Mouse (Mus musculus): ENCODE data around the gene Mthfd2. TPM values are rescaled to one million over a fixed set of nuclear protein-coding genes. Genes with fewer than 3 reads are reported as not detected.

The Mthfd2 gene
- polyA plus RNA-seq, 2 experiments = 44.4 to 67.7 TPM

- Histone ChIP-seq H3K27ac (no peak overlapping the region), H3K4me3 (ENCODE audit: insufficient read depth in 1 of 2, low read depth in 2 of 2, low read length in 2 of 2) (no peak overlapping the region), H3K27me3 (ENCODE audit: control insufficient read depth, insufficient read depth, low read length) (no peaks in the 10 kb centered on the region), H3K9me3 (ENCODE audit: control insufficient read depth, low read length) (no peaks in the 10 kb centered on the region), H3K36me3 (replicated peaks; ENCODE audit: control insufficient read depth, insufficient read depth, low read depth) (no peaks in the 10 kb centered on the region), H3K9ac (replicated peaks) (no peak overlapping the region), H3K4me2 (ENCODE audit: low read depth) (no peak overlapping the region), H3K4me1 (replicated peaks; ENCODE audit: control insufficient read depth in 2 of 2, insufficient read depth in 2 of 2, low read length in 1 of 2) (0 out of 4 replicates have a peak, but pooled peaks cover 0 to 3% of the 10 kb centered on the region in 2 experiments)
- TF ChIP-seq CTCF (IDR thresholded peaks at IDR 0.05; ENCODE audit: low read depth) (peak; percentile 74), EP300 (IDR thresholded peaks at IDR 0.05; ENCODE audit: low read depth) (no peak)
- ATAC-seq (ENCODE audit: insufficient read depth) (no peak), DNase-seq (ENCODE audit: low read depth in 3 of 3, low spot score in 3 of 3) (no peak)
Observed at GRCm38 (mm10) chr6:83265253-83265652, 60.5 kb downstream of the Mthfd2 start.

- Histone ChIP-seq H3K9ac (replicated peaks) (no peak overlapping the region), H3K9me3 (ENCODE audit: control insufficient read depth, low read length) (no peaks in the 10 kb centered on the region), H3K27ac (no peak overlapping the region), H3K4me2 (ENCODE audit: low read depth) (no peak overlapping the region), H3K4me3 (ENCODE audit: insufficient read depth in 1 of 2, low read depth in 2 of 2, low read length in 2 of 2) (no peak overlapping the region), H3K4me1 (replicated peaks; ENCODE audit: control insufficient read depth in 2 of 2, insufficient read depth in 2 of 2, low read length in 1 of 2) (0 out of 4 replicates have a peak, but pooled peaks cover 0 to 3% of the 10 kb centered on the region in 2 experiments), H3K36me3 (replicated peaks; ENCODE audit: control insufficient read depth, insufficient read depth, low read depth) (no peaks in the 10 kb centered on the region), H3K27me3 (ENCODE audit: control insufficient read depth, insufficient read depth, low read length) (no peaks in the 10 kb centered on the region)
- no peak for TF ChIP-seq EP300 (IDR thresholded peaks at IDR 0.05; ENCODE audit: low read depth)
- TF ChIP-seq CTCF (IDR thresholded peaks at IDR 0.05; ENCODE audit: low read depth) = peak; percentile 41; the same call in 1 of the 2 replicates
- ATAC-seq (ENCODE audit: insufficient read depth) = no peak
- 48% methylated on average over 1 of the region's 1 CpGs for WGBS (ENCODE audit: insufficient replicate concordance)
- no peak for DNase-seq (ENCODE audit: low read depth in 3 of 3, low spot score in 3 of 3)
Observed at GRCm38 (mm10) chr6:83264516-83264915, 61.2 kb downstream of the Mthfd2 start.

Other genes with a start within 250 kb of the Mthfd2 start
- 16.5 and 21.0 TPM in 2 replicates for gene Pcgf1, start 248.0 kb downstream of the Mthfd2 start, polyA plus RNA-seq (2012; rRNA removed)
- gene Pcgf1, start 248.0 kb downstream of the Mthfd2 start, polyA plus RNA-seq (2014; fragmentation: Nextera tagmentation; extraction: Ambion mirVana) = 15.0 and 19.7 TPM in 2 replicates
- gene Lbx2, start 239.5 kb downstream of the Mthfd2 start, polyA plus RNA-seq (2012; rRNA removed) = 0.27 and 0.46 TPM in 2 replicates
- 0.35 TPM in 1 of 2 replicates, not detected in the other for gene Lbx2, start 239.5 kb downstream of the Mthfd2 start, polyA plus RNA-seq (2014; fragmentation: Nextera tagmentation; extraction: Ambion mirVana)
- 1.0 and 1.1 TPM in 2 replicates for gene Ccdc142, start 224.3 kb downstream of the Mthfd2 start, polyA plus RNA-seq (2012; rRNA removed)
- 0.23 and 0.39 TPM in 2 replicates for gene Ccdc142, start 224.3 kb downstream of the Mthfd2 start, polyA plus RNA-seq (2014; fragmentation: Nextera tagmentation; extraction: Ambion mirVana)
- gene Gm42688, start 224.3 kb downstream of the Mthfd2 start, polyA plus RNA-seq (2012; rRNA removed) = 2.2 and 2.4 TPM in 2 replicates
- 0.76 and 0.86 TPM in 2 replicates for gene Gm42688, start 224.3 kb downstream of the Mthfd2 start, polyA plus RNA-seq (2014; fragmentation: Nextera tagmentation; extraction: Ambion mirVana)
- 41.1 and 56.6 TPM in 2 replicates for gene Mrpl53, start 216.9 kb downstream of the Mthfd2 start, polyA plus RNA-seq (2012; rRNA removed)
- 87.1 and 87.4 TPM in 2 replicates for gene Mrpl53, start 216.9 kb downstream of the Mthfd2 start, polyA plus RNA-seq (2014; fragmentation: Nextera tagmentation; extraction: Ambion mirVana)
- gene Mogs, start 210.4 kb downstream of the Mthfd2 start, polyA plus RNA-seq (2012; rRNA removed) = 33.9 and 36.9 TPM in 2 replicates
- gene Mogs, start 210.4 kb downstream of the Mthfd2 start, polyA plus RNA-seq (2014; fragmentation: Nextera tagmentation; extraction: Ambion mirVana) = 28.2 and 32.4 TPM in 2 replicates
- gene Wbp1, start 204.3 kb downstream of the Mthfd2 start, polyA plus RNA-seq (2012; rRNA removed) = 27.7 and 33.6 TPM in 2 replicates
- 22.0 and 27.1 TPM in 2 replicates for gene Wbp1, start 204.3 kb downstream of the Mthfd2 start, polyA plus RNA-seq (2014; fragmentation: Nextera tagmentation; extraction: Ambion mirVana)
- gene Ino80b, start 200.5 kb downstream of the Mthfd2 start, polyA plus RNA-seq (2012; rRNA removed) = 9.4 and 11.6 TPM in 2 replicates
- 4.4 and 5.2 TPM in 2 replicates for gene Ino80b, start 200.5 kb downstream of the Mthfd2 start, polyA plus RNA-seq (2014; fragmentation: Nextera tagmentation; extraction: Ambion mirVana)
- gene Rtkn, start 190.4 kb downstream of the Mthfd2 start, polyA plus RNA-seq (2012; rRNA removed) = 11.1 TPM in 2 replicates
- 5.3 and 5.5 TPM in 2 replicates for gene Rtkn, start 190.4 kb downstream of the Mthfd2 start, polyA plus RNA-seq (2014; fragmentation: Nextera tagmentation; extraction: Ambion mirVana)
- 0.15 and 0.44 TPM in 2 replicates for gene Wdr54, start 169.5 kb downstream of the Mthfd2 start, polyA plus RNA-seq (2012; rRNA removed)
- gene Wdr54, start 169.5 kb downstream of the Mthfd2 start, polyA plus RNA-seq (2014; fragmentation: Nextera tagmentation; extraction: Ambion mirVana) = 0.32 and 0.35 TPM in 2 replicates
- gene 1700003E16Rik, start 169.5 kb downstream of the Mthfd2 start, polyA plus RNA-seq (2012; rRNA removed) = not detected in 2 replicates
- gene 1700003E16Rik, start 169.5 kb downstream of the Mthfd2 start, polyA plus RNA-seq (2014; fragmentation: Nextera tagmentation; extraction: Ambion mirVana) = 0.06 and 0.15 TPM in 2 replicates
- gene Dctn1, start 160.0 kb downstream of the Mthfd2 start, polyA plus RNA-seq (2012; rRNA removed) = 16.9 and 21.1 TPM in 2 replicates
- gene Dctn1, start 160.0 kb downstream of the Mthfd2 start, polyA plus RNA-seq (2014; fragmentation: Nextera tagmentation; extraction: Ambion mirVana) = 22.5 and 24.0 TPM in 2 replicates
- 1.1 and 1.4 TPM in 2 replicates for gene Slc4a5, start 106.1 kb downstream of the Mthfd2 start, polyA plus RNA-seq (2012; rRNA removed)
- 0.52 and 0.73 TPM in 2 replicates for gene Slc4a5, start 106.1 kb downstream of the Mthfd2 start, polyA plus RNA-seq (2014; fragmentation: Nextera tagmentation; extraction: Ambion mirVana)
- 19.0 and 25.2 TPM in 2 replicates for gene Mob1a, start 108 bp upstream of the Mthfd2 start, polyA plus RNA-seq (2012; rRNA removed)
- 39.4 and 43.3 TPM in 2 replicates for gene Mob1a, start 108 bp upstream of the Mthfd2 start, polyA plus RNA-seq (2014; fragmentation: Nextera tagmentation; extraction: Ambion mirVana)
- 28.8 and 92.1 TPM in 2 replicates for gene Bola3, start 23.2 kb upstream of the Mthfd2 start, polyA plus RNA-seq (2012; rRNA removed)
- gene Bola3, start 23.2 kb upstream of the Mthfd2 start, polyA plus RNA-seq (2014; fragmentation: Nextera tagmentation; extraction: Ambion mirVana) = 342 and 357 TPM in 2 replicates
- gene Tet3, start 133.2 kb upstream of the Mthfd2 start, polyA plus RNA-seq (2012; rRNA removed) = 3.0 and 3.1 TPM in 2 replicates
- 7.7 and 8.3 TPM in 2 replicates for gene Tet3, start 133.2 kb upstream of the Mthfd2 start, polyA plus RNA-seq (2014; fragmentation: Nextera tagmentation; extraction: Ambion mirVana)
- 14.6 and 16.8 TPM in 2 replicates for gene Dguok, start 181.1 kb upstream of the Mthfd2 start, polyA plus RNA-seq (2012; rRNA removed)
- 21.6 and 27.2 TPM in 2 replicates for gene Dguok, start 181.1 kb upstream of the Mthfd2 start, polyA plus RNA-seq (2014; fragmentation: Nextera tagmentation; extraction: Ambion mirVana)
- gene Actg2, start 210.4 kb upstream of the Mthfd2 start, polyA plus RNA-seq (2012; rRNA removed) = 2.3 and 2.7 TPM in 2 replicates
- gene Actg2, start 210.4 kb upstream of the Mthfd2 start, polyA plus RNA-seq (2014; fragmentation: Nextera tagmentation; extraction: Ambion mirVana) = 1.4 and 2.4 TPM in 2 replicates
- 5.1 and 6.2 TPM in 2 replicates for gene Stambp, start 246.8 kb upstream of the Mthfd2 start, polyA plus RNA-seq (2012; rRNA removed)
- gene Stambp, start 246.8 kb upstream of the Mthfd2 start, polyA plus RNA-seq (2014; fragmentation: Nextera tagmentation; extraction: Ambion mirVana) = 9.9 and 10.1 TPM in 2 replicates

Measured in liver, embryonic 14.5 days (tissue).